Mouse (Mus musculus) urinary bladder, adult 18-20 months (tissue): Measurements from ENCODE around the gene Zscan4c.
"Not testable (repeated sequence)": the region's sequence is repeated elsewhere in the genome, so short reads cannot be mapped to it uniquely, and the experiment has no call there.

ENCODE experiments used
- DNase-seq, 2 experiments: peaks; one replicate each; pipeline ENCODE4 v3.0.0; 2022; ENCODE audit warnings: low spot score in 2 of 2, mixed read lengths in 2 of 2

The Zscan4c gene

DNA sequence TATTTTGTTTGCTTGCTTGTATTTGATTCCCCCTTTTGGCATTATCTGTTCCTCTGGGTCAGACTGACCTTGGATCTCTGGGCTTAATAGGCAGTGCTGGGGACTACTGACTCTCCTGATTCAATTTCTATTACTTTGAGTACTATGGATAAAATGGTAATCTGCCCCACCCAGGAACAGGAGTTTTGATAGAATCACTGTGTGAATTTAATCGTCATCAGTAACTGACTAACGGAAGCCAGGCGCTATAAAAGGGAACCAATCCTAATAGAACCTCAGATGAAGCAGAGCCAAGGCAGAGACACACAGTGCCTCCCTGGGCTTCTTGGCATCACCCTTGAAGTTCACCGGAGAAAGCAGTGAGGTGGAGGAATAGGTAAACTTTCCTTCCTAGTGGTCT is at the start of gene Zscan4c:
Zscan4c (plus strand) TSS at position 301 of the 400 bp plus-strand sequence.
- DNase-seq: not testable (repeated sequence)
